Mouse (Mus musculus) urinary bladder, postnatal 4 days (tissue): ENCODE measurements at regions not wholly inside any gene's neighbourhood (a gene's known extent, or its start where the extent isn't known, plus 50 kb on each side); places are given as distances from the start of the nearest gene placed in this dataset.
"Not testable (repeated sequence)": the region's sequence is repeated elsewhere in the genome, so short reads cannot be mapped to it uniquely, and the experiment has no call there.

Experiments
- DNase-seq, 2 experiments: peaks; one replicate each; pipeline ENCODE4 v3.0.0; 2021 to 2022; ENCODE audit warnings: low spot score in 2 of 2

DNA sequence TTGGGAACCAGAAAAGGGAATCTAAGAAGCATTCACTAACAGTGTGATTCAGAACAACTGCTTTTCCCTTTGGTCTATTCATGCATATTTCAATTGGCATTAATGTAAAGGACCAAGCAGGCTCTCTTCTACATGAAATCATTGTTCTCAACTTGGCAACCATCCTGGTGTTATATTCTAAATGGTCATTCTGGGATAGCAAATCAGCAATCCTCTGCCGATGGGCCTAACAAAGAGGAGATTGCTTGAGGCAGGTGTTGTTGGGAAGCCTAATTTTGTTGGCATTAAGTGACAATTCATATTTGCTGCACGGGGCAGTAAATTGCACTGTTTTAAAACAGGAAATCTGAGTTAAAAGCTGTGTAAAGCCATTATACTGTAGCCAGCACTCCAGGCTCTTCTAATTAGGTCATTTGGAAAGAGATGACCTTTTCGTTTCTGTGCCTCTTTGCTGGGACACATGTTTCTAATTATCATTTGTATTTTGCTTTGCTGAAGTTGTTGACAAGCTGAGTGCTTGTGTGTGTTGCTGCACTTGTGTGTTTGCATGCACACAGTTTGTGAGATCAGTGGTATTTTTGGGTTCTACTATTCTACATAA lies 275.4 kb downstream of the Cetn3 start:
- DNase-seq = no peak

DNA sequence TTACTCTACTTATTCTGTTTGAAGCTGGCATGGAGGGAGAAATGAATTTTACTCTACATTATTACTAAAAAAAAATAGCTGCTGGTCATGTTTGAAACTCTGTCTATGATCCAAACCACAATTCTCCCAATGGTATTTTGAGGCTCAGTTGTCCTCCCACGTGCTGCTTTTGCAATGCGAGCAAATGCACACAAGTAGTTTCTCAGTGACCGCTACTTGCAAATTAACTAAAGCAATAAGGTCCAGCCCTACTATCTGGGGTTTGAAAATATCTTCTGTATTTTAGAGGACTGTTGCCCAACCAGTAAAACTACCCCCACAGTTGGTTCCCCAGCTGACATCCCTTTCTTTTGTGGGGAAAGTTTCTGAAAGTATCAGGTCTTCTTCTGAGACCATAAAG lies 276.0 kb downstream of the Cetn3 start:
- DNase-seq = no peak

DNA sequence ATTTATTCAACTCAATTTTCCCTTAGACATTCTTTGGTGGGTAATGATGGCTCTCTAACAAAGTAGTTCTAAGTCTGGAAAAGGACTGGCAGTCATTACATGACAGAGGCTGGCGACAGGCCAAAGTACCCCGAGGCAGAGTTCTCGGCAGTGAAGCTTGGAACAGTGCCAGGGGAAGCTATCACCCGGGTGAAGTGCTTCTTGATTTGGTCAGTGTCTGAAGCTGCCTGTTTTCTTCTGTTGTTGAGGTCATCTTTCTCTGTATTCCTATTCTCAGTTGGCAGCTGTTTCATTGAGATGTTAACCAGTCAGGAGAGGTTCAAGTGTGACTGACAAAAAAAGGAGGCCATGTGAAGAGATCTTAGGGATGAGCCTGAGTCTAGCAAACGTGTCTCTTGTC lies 276.6 kb downstream of the Cetn3 start:
- DNase-seq = peak; percentile 21 to 69

DNA sequence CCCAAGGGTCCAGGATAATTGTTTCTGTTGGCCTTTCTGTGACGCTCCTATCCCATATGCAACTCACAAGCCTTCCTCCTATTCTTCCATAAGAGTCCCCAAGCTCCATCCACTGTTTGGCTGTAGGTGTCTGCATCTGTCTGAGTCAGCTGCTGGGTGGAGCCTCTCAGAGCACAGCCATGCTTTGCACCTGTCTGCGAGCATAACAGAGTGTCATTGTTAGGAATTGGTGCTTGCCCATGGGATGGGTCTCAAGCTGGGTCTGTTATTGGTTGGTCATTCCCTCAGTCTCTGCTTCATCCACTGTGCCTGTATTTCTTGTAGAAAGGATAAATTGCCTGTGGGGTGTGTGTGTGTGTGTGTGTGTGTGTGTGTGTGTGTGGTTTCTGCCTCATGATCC lies 281.0 kb downstream of the Cetn3 start:
- DNase-seq = not testable (repeated sequence)

DNA sequence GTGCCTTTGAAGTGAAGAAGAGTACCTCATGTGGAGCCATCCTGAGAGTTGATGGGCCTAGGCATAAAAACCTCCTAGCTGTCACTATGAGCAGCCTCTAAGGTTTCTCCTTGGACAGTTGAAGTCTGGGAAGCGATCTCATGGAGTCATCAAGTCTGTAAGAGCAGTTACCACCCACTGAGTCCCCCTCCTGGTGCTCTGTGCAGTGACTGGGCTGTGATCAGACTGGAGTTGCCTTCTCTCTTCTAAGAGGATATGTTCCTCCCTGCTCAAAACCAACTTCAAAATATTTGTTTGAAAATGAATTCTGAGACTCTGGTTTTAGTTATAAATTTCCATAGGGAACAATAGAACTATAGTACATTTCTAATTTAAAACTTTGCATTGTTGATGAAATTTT lies 283.3 kb downstream of the Cetn3 start:
- no peak for DNase-seq

DNA sequence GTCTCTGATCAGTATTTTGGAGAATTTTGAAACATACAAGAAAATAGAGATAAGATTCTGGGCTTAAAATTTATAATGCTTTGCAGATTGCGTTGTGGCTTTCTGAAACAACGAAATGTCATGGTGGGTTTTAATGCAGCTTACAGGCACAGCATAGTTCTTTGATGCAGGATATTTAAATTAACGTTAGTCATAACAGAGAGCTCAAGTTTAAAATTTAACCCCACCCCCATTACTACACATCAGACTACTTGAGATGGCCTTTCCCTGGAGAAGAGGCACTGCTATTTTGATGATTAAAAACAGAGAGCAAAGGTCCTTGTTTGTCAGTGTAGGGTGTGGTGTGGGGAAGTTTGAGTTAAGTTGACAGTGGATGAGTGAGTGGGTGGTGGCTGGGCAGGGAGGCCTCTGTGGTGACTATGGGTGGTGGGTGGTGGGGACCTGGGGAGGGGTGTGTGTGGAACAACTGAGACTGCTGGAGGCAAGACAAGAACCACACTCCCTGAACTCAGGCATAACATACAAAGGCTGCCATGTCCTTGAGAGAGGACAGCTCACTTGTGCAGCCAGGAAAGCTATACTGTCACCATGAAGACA lies 283.9 kb downstream of the Cetn3 start:
- DNase-seq = no peak

DNA sequence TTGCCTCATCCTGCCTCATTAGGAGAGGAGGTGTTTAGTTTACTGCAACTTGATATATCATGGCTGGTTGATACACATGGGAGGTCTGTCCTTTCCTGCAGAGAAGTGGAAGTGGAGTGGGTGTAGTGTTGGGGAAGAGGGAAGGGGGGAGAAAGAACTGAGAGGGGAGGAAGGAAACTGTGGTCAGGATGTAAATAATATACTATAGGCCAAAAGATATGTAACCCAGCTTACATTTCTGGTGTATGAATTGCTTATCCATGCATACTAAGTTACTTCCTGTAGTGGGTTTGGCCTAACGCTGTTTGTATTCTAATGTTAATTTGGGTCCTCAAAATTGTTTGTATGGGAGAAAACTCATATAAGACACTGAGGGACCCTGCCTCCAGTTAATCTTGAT lies 289.6 kb downstream of the Cetn3 start:
- DNase-seq = no peak

DNA sequence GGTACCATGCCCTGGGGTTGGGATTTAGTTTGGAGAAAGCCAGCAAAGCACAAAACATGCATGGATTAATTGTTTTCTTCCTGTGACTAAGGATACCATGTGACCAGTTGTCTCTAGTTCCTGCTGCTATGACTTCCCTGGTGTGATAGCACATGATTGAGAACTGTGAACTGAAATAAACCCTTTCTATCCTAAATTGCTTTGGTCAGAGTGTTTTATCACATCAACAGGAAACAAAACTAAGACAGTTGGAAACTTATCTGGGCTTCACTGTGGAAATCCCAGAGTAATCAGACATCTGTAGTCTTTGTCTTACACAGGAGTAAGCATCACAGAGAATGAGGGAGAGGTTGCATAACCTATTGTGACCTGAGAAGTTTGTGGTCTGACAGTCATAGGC lies 290.5 kb downstream of the Cetn3 start:
- DNase-seq = no peak

DNA sequence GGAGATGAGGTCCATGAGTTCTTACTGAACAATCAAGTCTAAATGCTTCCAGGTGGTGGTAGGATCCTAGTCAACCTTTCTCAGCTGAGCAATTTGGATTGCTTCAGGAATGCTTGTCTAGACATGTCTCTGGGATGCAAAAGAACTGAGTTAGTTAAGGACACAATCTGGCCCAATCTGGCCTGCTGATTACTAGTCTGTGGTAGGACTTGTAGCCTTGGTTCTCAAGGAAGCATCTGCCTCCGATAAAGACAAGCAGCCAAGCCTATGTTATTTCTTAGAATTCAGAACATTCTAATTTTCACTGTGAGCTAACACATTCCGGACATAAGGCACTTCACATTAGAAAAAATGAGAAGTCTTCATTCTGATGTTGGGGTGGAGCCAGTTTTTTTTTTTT lies 298.5 kb downstream of the Cetn3 start:
- no peak for DNase-seq

DNA sequence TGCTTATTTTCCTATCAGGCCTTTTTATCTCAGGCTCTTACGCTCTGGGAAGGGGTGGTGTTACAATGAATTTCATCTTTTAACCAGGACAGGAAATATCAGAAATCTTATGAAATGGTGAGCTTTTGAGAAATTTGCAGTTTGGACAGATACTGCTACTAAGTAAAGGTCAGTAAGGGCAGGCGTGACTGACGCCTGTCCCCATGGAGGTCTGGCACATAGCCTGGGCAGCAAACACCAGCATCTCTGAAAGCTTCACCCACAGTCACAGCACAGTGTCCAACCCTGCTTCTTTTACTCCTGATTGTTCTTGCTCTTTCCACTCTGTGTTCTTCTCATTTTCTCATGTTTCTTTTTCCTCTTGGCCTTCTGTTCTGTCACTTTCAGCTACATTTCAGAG lies 304.8 kb downstream of the Cetn3 start:
- DNase-seq = no peak

DNA sequence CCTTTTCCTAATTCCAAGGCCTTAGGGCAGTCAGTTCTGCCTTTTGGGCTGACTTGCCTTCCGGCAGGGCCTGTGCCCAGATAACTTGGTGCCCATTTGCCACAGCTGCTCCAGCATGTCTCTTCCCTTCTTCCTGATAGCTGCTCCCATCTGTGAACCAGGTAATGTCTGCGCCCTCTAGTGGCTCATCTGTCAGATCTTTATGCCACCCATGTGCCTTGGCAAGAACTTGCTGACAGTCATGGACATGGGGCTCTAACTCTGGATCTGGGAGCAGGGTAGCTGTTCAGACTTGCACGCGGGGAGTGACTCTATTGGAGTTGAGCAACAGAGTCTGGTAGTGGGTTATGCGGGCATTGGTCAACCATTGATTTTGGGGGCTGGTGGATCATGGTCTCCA lies 309.3 kb downstream of the Cetn3 start:
- DNase-seq = no peak

DNA sequence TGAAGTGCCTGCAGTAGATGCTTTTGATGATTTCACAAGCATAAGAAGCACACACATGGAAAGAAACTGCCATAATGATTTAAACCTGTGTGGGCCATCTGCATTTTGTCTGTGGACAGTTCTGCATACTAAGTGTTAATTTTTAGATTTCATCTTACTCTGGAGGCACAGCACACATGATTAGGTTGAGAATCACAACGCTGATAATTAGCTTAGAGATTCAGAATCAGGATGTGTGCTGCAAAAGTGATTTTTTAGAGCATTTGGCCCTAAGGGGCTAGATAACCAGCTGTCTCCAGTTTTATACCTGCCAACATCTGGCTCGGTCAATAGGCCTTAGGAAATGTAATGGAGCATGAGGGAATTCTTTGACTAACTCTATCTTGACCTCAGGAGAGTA lies 323.2 kb downstream of the Cetn3 start:
- DNase-seq = no peak

DNA sequence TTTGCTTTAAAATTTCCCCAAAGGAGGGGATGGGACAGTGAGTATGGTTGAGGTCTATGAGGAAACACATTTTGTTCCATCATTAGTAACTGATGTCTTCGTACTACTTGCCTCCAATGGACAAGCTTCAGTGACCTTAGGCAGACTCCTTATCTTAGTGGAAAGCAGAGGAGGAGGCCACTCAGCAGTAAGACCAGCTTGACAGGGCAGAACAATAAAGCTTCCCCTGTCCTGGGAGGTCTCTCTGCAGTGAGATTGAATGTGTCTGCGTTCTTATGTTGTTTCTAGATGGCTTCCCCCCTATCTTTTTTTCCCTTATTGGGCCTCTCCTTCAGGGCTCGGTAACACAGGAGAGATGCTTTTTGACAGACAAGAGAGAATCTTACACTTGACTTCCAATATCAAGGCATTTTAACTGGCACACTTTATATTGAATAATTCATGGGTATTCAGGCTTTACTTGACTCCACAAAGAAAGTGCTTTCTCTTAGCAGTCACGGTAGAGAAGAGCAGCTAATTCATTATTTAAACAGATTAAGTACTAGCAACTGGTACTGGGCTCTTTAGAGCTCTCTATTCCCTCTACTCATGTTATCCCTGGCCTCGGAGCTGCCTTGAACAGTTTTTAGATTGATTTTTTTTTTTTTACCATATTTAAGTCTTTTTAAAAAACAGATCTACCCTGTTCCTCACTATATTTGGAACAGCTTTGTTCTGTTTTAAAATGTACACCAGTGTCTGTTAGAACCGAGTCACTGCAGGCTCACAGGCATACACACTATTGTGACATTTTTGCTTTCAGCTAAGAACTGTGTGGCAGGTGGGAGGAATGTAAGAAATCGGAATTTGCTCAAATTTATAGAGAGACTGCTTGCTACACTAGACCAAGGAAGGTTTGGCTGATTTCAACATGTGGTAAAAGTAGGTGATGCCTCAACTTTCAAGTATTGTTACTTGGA lies 347.2 kb downstream of the Cetn3 start:
- no peak for DNase-seq
